Mouse (Mus musculus): ENCODE data around the gene Mctp1.
"Not testable (repeated sequence)": the region's sequence is repeated elsewhere in the genome, so short reads cannot be mapped to it uniquely, and the experiment has no call there.

Mctp1 gene

DNA sequence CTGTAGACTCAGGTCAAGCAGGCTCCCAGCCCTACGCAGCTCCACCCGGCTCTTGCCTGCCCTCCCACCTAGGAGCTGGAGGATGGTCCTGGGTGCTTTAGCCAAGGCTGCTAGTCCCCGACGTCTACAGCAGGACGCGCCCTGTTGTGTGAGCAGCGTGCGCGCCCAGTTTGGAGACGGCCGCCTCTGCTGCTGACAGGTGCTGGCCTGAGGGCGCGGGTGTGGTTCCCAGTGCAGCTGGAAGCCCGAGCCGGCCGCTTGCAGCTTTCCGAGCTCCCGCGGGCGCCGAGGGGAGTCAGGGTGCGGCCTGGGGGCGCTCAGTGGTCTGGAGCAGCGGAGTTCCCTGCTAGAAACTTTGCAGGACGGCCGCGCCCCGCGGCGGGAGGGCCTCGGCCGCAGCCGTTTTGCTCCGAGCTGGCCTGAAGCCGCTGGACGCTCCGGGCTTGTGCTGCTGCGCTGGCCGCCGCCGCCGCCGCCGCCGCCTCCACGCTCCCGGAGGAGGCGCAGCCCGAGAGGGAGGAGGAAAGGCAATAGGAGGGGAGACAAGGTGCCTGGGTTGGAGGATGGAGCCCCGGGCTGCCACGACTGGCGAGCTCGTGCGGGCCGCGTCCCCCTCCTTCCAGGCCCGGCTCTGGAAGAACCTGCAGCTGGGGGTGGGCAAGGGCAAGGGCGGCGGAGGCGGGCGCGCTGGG, at the start of gene Mctp1:
TSS of gene Mctp1 (plus strand) at position 564 of the 692 bp plus-strand sequence.
- peak; percentile 78 for DNase-seq

DNA sequence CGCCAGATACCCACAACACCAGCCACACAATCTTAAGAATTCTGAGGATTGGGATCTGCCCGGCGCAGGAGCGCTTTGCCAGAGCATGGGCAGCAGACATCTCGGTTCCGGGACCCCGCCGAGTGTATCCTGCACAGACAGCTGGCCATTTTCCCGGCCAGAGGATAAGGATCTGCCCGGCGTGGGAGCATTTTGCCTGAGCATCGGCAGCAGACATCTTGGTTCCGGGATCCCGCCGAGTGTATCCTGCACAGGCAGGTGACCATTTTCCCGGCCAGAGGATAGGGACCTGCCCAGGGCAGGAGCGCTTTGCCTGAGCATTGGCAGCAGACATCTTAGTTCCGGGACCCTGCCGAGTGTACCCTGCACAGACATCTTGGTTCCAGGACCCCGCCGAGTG, 38.4 kb upstream of the Mctp1 start:
- DNase-seq, result not testable (repeated sequence)

DNA sequence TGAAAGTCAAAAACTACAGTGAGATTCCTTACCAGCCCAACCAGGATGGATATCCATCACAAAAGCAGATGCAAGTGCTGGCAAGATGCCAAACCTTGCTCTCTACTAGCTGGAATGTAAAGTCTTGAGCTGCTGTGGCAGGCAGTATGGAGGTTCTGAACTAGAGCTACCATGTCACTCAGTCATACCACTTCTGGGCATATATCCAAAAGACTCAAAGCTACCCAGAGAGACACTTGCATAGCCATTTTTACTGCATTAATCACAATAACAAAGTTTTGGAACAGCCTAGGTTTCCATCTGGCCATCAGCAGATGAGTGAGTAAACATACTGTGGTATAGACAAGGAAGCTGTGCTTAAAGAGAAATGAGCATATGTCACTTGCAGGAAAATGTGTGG, 25.6 kb upstream of the Mctp1 start:
- DNase-seq, result peak; percentile 11

DNA sequence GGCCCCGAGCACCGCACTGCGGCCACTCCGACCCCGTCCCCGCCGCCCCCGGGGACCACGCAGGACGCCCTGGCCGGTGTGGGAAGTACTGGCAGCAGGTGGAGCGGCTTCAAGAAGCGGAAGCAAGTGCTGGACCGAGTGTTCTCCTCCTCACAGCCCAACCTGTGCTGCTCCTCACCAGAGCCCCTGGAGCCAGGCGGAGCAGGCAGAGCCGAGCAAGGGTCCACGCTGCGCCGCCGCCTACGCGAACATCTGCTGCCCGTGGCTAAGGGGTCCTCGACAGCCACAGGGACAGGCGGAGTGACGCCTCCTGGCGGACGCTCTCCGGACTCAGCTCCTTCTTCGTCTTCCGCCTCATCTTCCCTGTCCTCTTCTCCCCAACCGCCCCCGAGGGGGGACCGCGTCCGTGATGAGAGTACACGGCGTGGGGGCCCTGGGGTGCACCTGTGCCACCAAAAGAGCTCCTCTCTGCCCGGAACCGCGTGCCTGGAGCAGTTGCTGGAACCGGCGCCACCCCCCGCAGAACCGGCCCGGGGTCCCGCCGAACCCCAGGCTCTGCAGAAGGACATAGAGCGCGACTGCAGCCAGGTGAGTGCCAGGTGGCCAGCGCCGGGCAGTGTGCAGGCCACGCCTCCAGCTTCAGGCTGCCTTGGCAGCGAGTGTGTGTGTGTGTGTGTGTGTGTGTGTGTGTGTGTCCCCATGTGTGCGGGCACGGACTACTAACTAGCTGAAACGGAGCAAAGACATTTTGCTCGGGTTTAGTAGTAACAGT, 515 bp downstream of the Mctp1 start:
- DNase-seq, result no peak

DNA sequence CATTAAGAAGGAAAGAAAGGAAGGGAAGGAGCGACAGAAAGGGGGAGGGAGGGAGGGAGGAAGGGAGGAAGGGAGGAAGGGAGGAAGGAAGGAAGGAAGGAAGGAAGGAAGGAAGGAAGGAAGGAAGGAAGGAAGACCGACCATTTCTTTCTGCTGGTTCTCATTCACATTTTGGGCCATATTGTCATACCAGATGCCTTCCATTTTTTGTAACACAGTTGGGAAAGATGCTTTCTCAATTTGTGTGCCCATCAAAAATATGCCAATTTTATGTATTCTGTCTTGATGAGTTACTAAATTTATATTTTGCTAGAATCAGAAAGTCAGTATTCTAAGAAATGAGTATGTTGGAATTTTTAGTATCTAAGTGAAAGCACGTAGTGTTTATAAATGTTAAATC, 4.3 kb downstream of the Mctp1 start:
- no peak for DNase-seq

DNA sequence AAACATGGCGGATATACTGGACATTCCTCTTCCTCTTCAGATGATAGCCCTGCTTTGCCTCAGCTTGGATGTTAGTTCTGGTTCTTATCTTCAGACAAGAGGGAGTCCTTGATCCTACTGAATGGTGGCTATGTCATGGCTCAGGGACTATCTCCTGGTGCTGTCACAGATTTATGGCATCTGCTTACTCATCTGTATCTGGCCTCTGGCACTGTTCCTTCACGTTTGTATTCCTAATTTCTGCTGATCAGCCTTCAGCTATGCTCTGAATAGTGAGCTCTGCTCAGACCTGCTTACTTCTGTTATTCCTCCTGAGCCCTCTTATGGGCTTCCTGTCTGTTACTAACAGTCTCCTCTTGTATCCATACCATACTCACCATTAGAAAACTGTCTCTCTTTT, 7.6 kb downstream of the Mctp1 start:
- DNase-seq, result no peak

DNA sequence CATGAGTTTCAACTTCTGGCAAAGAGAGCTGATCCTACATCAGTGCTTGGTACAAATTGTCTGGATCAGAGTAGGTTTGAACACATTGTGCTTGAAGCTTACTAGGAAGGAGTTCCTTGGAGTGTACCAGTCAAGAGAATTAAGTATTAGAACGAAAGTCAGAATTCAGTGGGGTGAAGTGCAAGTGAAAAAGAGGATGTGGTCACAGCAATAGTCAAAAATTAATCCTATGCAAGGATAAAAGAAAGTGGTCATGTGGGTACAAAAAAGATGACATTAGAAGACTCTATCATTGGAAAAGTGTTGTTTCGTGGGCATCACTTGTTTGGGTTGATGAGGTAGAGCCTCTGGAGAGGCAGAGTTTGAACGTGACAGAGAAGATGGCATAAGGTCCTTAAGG, 8.8 kb downstream of the Mctp1 start:
- DNase-seq, result no peak

DNA sequence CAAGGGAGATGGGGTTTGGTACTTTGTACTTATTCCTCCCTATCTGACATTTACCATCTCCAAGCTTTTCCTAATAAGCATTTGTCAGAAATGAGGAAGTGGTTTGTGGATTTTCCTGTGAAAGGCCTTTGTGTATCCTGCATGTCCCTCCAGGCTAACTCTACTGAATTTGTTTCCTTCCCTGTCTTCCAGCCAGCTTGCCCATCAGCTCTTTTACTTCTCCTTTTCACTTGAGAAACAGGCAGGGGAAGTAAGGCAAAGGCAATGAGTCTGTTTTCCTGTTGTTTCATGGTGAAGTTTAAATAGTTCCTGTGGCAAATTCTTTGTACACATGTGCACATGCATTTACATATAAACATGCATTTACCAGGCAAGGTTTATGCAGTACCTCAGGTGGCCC, 11.6 kb downstream of the Mctp1 start:
- DNase-seq, result no peak

DNA sequence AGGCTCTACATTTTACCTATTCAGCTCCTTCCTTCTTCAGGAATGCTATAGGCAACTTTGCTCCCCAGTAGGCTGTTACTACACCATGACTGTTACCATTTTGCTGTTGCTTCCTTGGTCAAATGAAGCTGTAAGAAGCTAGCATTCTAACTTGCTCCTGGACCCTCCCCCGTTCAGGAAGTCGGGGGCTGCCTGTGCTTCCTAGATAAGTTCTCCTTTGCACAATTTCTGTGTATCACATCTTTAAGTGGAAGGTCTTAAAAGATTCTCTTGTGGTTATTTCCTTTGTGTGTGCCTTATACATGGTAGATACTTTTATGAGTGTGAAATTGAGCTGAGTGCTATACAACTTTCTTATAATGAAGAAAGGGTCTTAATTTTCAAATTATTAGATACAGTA, 25.0 kb downstream of the Mctp1 start:
- no peak for DNase-seq

DNA sequence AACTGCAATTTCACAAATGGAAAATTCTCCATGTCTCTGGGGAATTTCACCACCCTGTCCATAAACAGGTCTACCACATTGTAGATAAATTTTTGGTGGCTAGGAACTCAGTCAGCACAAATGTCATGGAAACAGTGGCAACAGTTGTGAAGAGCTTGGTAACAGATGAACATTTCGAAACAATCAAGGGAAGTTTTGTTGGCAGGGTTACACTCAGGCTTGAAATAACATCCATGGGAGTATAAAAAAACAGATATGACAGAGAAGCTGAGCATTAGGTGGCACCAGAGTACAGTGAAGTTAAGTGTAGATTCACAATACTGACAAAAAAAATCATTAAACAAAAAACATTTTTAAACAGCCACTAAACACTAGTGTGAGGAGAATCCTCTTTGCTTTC, 26.3 kb downstream of the Mctp1 start:
- DNase-seq, result no peak

DNA sequence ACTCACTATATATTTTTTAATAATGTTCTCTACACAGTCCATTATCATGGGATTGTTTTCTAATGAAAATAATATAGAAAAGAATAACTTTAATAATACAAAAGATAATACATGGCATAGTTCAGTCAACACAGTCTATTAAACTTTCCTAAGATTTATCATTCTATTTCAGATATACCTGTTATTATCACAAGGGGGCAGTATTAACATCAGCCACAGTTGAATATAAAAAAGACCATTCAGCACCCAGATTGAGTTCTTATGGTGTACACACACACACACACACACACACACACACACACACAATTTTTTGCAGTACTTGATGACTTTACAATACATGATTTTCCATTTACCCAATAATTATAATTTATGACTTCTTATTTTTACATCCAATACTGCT, 31.0 kb downstream of the Mctp1 start:
- no peak for DNase-seq

DNA sequence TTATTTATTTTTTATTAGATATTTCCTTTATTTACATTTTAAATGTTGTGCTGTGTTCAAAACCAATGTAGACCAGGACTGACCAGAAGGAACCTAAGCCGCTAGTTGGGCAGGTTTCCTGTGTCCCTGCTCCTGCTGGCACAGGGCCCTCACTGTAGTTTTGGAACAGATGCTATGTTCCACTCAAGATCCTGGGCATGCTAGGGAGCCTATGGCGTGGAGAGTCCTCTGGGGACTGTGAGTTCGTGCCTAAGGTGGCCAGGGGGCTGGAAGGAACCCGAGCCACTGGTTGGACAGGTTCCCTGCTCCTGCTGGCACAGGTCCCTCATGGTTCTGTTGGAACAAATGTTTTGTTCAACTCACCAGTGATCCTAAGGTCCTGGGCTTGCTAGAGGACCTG, 35.8 kb downstream of the Mctp1 start:
- DNase-seq, result no peak

DNA sequence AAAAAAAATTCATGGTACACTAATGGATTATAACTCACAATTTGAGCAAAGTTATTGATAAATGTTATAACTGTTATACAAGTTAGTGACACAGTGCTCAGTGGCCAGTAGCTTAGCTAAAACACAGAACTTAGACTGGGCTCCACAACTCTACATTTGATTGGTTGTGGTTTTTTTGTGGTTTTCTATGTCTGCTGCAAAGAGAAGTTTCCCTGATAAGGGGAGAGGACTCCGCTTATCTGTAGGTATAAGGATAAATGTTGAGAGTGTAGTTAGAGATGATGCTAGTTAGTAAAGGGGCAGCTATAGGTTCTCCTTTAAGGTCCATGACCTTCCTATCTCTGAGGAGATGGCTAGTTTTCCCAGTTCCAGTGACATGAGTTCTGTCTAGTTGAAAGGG, 36.7 kb downstream of the Mctp1 start:
- no peak for DNase-seq

DNA sequence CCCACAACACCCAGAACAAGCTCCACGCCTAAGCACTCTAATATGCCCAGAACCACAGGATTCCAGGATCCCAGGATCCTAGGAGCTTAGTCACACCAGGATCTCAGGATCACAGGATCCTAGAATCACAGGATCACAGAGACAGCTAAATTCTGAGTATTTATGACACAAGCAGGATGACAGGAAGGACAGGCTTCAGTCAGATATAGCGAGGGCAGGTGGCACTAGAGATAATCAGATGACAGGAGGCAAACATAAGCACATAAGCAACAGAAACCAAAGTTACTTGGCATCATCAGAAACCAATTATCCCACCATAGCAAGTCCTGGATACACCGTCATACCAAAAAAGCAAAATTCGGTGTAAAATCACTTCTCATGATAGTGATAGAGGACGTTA, 37.8 kb downstream of the Mctp1 start:
- no peak for DNase-seq

DNA sequence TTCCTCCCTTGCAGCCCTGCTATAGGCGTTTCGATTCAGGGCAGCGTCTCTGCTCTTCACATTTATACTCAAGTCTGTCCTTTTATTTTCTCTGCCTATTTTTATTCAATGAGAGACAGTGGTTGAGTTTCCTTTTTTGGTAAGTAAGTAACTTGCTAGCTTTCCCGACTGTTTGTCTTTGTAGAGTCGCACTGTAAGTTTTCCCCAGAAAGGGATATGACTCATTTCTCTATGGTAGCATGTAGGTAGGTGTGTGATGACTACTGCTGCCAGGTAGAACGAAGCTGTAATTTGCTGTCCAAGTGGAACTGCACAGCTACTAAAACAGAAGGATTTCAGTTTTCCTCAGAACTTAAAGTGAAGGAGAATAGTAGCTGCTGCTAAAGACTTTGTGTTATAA, 45.1 kb downstream of the Mctp1 start:
- DNase-seq, result no peak

DNA sequence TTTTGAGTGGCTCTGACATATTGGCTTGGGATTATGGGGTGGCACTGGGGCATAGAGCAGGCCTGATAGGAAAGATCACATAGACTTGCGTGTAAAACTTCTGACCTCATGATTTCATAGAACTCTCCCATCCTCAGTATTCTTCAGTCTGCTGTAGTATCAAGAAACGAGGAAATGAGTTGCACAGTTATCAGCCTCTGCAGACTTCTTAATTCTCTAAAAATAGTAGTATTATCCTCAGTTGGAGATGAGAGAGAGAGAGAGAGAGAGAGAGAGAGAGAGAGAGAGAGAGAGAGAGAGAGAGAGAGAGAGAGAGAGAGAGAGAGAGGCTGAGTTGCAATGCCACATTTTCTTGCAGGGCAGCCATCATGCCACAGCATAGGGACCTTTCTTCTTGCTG, 45.6 kb downstream of the Mctp1 start:
- DNase-seq, result no peak

DNA sequence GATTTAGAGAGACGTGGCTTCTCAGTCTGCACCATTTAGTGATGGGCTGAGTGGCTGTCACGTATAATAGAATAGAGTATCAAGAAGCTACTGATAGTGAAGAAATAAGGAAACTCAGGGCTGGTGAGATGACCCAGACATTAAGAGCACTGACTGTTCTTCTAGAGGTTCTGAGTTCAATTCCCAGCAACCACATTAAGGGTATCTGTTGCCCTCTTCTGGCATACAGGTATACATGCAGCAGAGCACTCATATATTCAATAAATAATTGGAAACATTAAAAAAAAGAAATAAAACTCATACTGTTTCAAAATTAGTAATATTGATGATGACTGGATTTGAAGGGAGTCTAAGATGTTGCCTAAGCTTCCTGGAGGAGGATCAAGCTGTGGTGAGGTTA, 47.6 kb downstream of the Mctp1 start:
- DNase-seq, result no peak

DNA sequence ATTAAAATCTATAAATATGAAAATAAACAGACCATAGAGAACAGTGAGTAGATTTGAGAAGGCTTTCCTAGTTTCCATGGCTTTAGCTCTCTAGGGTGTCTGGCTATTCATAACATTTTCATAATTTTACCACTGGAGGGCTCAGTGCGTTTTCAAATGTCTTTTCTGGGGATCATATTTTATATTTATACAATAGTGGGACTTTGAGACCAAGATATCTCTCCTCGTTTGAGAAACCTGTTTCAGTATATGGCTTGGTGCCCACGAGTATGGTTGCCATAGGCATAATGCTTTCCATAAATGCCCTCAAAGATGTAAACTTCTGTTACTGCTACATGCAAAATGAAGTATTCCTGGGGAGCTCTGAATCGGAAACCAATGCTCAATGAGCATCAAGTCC, 49.1 kb downstream of the Mctp1 start:
- DNase-seq, result no peak

DNA sequence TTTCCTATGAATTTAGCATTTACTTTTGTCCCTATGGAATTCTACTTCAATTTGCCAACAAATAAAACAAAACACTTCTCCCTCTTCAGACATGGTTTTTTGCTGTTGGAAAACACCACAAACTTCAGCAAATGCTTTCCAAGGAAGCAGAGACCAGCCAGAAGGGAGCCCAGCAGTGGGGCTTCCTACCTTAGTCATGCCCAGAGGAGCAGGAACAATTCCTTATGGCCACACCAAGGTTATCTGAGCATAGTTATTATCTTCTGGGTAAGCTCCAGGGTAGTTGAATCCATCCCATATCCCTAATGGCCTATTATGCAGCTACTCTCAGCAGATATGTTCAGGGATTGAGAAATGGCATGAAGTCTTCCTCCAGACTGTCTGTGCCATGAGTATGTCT, 52.1 kb downstream of the Mctp1 start:
- DNase-seq, result no peak

DNA sequence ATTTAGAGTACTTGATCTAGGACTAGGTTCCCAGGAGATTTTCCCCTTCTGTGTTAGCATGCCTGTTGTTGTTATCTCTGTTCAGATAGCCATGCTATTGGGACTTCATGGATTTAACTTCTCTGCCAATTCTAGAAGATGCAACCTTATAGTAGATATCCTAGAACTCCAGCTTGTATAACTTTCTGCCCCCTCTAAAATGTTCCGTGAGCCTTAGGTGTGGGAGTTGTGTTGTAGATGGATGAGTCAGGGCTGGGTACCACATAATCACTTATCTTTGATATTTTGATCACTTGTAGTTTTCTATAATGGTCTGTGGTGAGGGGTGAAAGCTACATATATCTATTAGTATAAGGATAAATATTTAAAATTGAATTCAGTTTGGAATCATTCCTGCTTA, 54.4 kb downstream of the Mctp1 start:
- no peak for DNase-seq

DNA sequence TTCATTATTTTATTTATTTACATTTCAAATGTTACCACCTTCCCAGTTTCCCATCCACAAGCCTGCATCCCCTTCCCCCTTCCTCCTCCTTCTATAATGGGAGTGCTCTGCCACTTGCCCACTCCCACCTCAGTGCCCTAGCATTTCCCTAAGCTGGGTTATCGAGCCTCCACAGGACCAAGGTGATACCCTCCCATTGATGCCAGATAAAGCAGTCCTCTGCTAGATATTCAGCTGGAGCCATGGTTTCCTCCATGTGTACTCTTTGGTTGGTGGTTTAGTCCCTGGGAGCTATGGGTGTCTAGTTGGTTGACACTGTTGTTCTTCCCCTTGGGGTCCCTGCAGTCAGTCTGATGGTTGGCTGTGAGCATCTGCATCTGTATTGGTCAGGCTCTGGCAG, 61.7 kb downstream of the Mctp1 start:
- no peak for DNase-seq

DNA sequence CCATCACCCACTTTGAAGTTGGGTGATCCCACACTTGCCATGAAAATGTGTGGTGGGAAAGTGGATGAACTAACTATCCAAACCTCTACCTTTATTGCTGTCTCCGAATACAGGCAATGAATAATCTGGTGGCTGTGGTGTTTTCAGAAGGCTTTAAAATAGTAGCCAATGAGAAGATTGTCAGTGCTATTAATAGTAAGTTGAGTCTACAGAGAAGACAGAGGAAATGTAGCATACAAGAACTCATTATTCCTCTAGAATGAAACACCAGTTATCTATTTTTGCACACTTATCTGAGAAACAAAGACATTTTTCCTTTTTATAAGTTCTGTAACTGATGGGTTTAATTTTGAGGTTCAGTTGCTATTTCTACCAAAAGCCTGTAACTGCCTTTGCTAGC, 63.2 kb downstream of the Mctp1 start:
- no peak for DNase-seq

DNA sequence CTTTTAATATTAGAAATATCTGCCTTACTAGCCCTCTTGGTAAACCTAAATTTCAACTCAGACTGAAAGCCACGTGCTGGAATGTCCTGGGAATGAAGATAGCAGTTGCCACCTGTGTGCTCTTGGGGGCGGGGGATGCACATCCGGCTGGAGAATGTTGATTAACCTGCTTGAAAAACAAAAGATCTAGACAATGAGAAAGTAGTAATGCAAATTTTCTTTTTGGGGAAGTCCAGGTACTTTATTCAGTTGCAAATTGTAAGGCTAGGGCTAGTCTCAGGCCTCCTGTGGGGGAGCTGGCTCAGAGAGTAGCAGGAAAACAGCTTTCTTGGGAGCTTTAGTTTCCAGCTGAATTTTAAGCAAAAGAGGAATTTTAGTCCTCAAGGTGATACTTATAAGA, 67.2 kb downstream of the Mctp1 start:
- DNase-seq, result not testable (repeated sequence)

DNA sequence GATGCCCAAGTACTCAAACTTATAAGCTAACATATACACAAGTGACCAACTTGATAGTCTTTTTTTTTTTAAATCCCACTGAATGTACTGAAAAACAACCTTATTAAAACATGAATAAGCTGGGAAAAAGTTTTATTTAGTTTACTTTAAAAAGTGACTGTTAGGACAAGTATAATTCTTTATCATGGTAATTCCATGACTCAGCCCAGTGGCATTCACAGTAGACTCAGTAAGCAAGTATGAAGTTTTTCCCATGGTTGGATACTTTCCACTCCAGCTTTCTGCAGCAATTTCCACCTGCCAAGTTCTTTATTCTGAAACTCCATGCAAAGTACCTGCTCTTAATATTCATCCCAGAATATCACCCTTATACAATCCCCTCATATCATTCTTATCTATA, 97.3 kb downstream of the Mctp1 start:
- no peak for DNase-seq

DNA sequence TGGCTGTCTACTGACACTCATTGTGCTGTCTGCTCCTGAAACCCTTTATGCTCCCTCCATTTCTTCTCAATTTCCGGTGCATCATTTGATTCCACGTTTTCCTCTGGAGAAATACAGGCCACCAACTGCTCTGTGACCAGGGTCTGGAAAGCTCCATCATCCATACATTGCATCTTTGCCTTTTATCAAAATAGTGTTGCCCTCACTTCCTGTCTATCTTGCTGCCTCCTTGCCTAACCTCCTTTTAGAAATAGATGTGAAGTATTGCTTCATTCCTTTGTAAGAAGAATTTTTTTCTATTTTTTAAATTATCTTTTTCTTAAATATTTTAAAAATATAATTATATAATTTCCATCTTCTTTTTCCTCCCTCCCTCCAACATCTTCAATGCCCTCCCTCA, 98.7 kb downstream of the Mctp1 start:
- DNase-seq, result no peak

Data from retina, postnatal 1 day (tissue).